10 mouse cellular contexts compared by ENCODE assay signal in the genomic region with DNA sequence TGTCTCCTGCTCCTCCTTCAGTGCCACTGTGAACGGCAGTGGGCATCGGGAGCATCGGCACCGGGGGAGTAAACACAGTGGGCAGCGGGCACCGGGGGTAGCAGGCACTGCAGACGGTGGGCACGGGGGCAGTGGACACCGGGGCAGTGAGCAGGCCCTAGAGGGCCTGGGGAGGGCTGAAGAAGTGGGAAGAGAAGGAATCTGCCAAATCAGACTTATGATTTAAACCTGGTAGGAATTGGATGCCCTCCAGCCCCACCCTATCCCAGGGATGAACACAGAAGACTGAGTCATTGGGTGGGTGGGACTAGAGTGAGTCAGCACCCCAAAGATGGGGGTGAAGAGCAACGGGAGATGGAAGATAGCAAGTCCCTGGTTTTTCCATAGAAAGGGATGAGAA. TPM values are rescaled to one million over a fixed set of nuclear protein-coding genes. Genes with fewer than 3 reads are reported as not detected.
DNase-seq lines count a peak whose midpoint lies in the region; ATAC-seq lines count a peak whose summit lies in the region.
"Had no signal": no experiment of that assay in that cellular context is flagged by ENCODE, and none has a peak within 500 bp of the region (broad histone marks: within the 10 kb centered on the region; RNA-seq: fewer than 3 reads in every experiment).

No protein-coding gene starts in this region.

- H3K9me3 ChIP-seq in hindbrain, embryonic 14.5 days (ENCODE audit: control insufficient read depth, low read length) = no peaks in the 10 kb centered on the region

- DNase-seq in left cerebral cortex, adult 11 months (ENCODE audit: low spot score) = peak; percentile 56
- DNase-seq in left cerebral cortex, postnatal 10 days (ENCODE audit: extremely low spot score in 1 of 2, low spot score in 2 of 2) = no peak
- DNase-seq in adrenal gland, adult 18-20 months (ENCODE audit: low spot score in 2 of 2) = peak; percentile 54 to 63
- peak; percentile 56 to 86 for DNase-seq in frontal cortex, adult 2 months (ENCODE audit: extremely low spot score in 1 of 2, low spot score in 1 of 2)
- DNase-seq in lung, postnatal 25 days (ENCODE audit: low spot score) = peak; percentile 30
- DNase-seq in hindbrain, embryonic 14.5 days (ENCODE audit: low spot score) = no peak
- no peak for DNase-seq in yolk sac, embryonic 10.5 days (ENCODE audit: low spot score)
- DNase-seq in embryo, embryonic 11 days = no peak
- DNase-seq: cerebellum, adult 9-10 months; kidney, adult 18-20 months had no signal

- H3K4me2 ChIP-seq in hindbrain, embryonic 14.5 days (replicated peaks) = no peak overlapping the region

- no peak for ATAC-seq in hindbrain, embryonic 14.5 days (ENCODE audit: low FRiP score)

- H3K4me1 ChIP-seq in hindbrain, embryonic 14.5 days (replicated peaks; ENCODE audit: control insufficient read depth, insufficient read depth, low read length) = no peaks in the 10 kb centered on the region

- H3K36me3 ChIP-seq in hindbrain, embryonic 14.5 days (replicated peaks; ENCODE audit: control insufficient read depth, insufficient read depth) = no peaks in the 10 kb centered on the region

- H3K4me3 ChIP-seq in hindbrain, embryonic 14.5 days (replicated peaks; ENCODE audit: low read length) = no peak overlapping the region

- peaks cover 32% of the 10 kb centered on the region for H3K27me3 ChIP-seq in hindbrain, embryonic 14.5 days (ENCODE audit: control insufficient read depth, insufficient read depth, low read length)

- WGBS in hindbrain, embryonic 14.5 days = 89% methylated on average over 10 of the region's 10 CpGs

- intact Hi-C loops in left cerebral cortex, postnatal 10 days (cut with DNase I) = no loop called here

- no peak overlapping the region for H3K9ac ChIP-seq in hindbrain, embryonic 14.5 days

- H3K27ac ChIP-seq in hindbrain, embryonic 14.5 days = no peak overlapping the region

RNA-seq across cellular contexts. Expression of gene Igfbp6, which starts 1.2 kb away (rescaled TPM):
- 1 to 10 TPM; 3.1 to 4.1 TPM for total RNA-seq in left cerebral cortex, postnatal 10 days (2021)
- 10 to 100 TPM; 45.1 to 66.2 TPM for total RNA-seq in adrenal gland, adult 18-20 months (2021)
- polyA plus RNA-seq in frontal cortex, adult 2 months (2012; rRNA removed) = 46.3 and 51.8 TPM in 2 replicates
- 1.8 and 1.9 TPM in 2 replicates for polyA plus RNA-seq in hindbrain, embryonic 14.5 days (2014; fragmentation: Nextera tagmentation; extraction: Ambion mirVana)

RNA-seq across cellular contexts. Expression of gene Soat2, which starts 5.0 kb away (rescaled TPM):
- under 1 TPM in 1 of 2 experiments, not detected in 1; 0.16 TPM for total RNA-seq in left cerebral cortex, postnatal 10 days (2021)
- under 1 TPM; 0.26 to 0.56 TPM for total RNA-seq in adrenal gland, adult 18-20 months (2021)
- 0.16 and 0.25 TPM in 2 replicates for polyA plus RNA-seq in frontal cortex, adult 2 months (2012; rRNA removed)
- 0.13 TPM in 1 of 2 replicates, not detected in the other for polyA plus RNA-seq in hindbrain, embryonic 14.5 days (2014; fragmentation: Nextera tagmentation; extraction: Ambion mirVana)

RNA-seq across cellular contexts. Expression of gene Spryd3, which starts 9.3 kb away (rescaled TPM):
- 100 to 1,000 TPM; 149 to 150 TPM for total RNA-seq in left cerebral cortex, postnatal 10 days (2021)
- 10 to 100 TPM; 33.0 to 36.9 TPM for total RNA-seq in adrenal gland, adult 18-20 months (2021)
- polyA plus RNA-seq in frontal cortex, adult 2 months (2012; rRNA removed) = 127 and 136 TPM in 2 replicates
- polyA plus RNA-seq in hindbrain, embryonic 14.5 days (2014; fragmentation: Nextera tagmentation; extraction: Ambion mirVana) = 54.8 and 62.4 TPM in 2 replicates

RNA-seq across cellular contexts. Expression of gene Tns2, which starts 45.1 kb away (rescaled TPM):
- total RNA-seq in left cerebral cortex, postnatal 10 days (2021) = 10 to 100 TPM; 12.2 to 13.1 TPM
- total RNA-seq in adrenal gland, adult 18-20 months (2021) = 10 to 100 TPM; 76.9 to 89.5 TPM
- polyA plus RNA-seq in frontal cortex, adult 2 months (2012; rRNA removed) = 28.0 and 29.5 TPM in 2 replicates
- 9.9 and 10.4 TPM in 2 replicates for polyA plus RNA-seq in hindbrain, embryonic 14.5 days (2014; fragmentation: Nextera tagmentation; extraction: Ambion mirVana)

RNA-seq across cellular contexts. Expression of gene Zfp740, which starts 57.7 kb away (rescaled TPM):
- total RNA-seq in left cerebral cortex, postnatal 10 days (2021) = 10 to 100 TPM; 53.2 to 56.7 TPM
- total RNA-seq in adrenal gland, adult 18-20 months (2021) = 10 to 100 TPM; 49.8 to 65.0 TPM
- 52.4 and 62.1 TPM in 2 replicates for polyA plus RNA-seq in frontal cortex, adult 2 months (2012; rRNA removed)
- 45.4 and 47.1 TPM in 2 replicates for polyA plus RNA-seq in hindbrain, embryonic 14.5 days (2014; fragmentation: Nextera tagmentation; extraction: Ambion mirVana)

Comparison
In these comparisons a context has a peak if more than half of its experiments do, and no peak if none do; other contexts are left out.
1. DNase-seq: peak in left cerebral cortex, adult 11 months (single experiment), adrenal gland, adult 18-20 months (2 of 2), frontal cortex, adult 2 months (2 of 2) and lung, postnatal 25 days (single experiment); none in left cerebral cortex, postnatal 10 days (0 of 2), hindbrain, embryonic 14.5 days (single experiment), yolk sac, embryonic 10.5 days (single experiment) and embryo, embryonic 11 days (single experiment).
2. RNA of gene Igfbp6, which starts 1.2 kb away (total RNA-seq): 45.1 to 66.2 TPM in adrenal gland, adult 18-20 months; 3.1 to 4.1 TPM in left cerebral cortex, postnatal 10 days; every median in the first group is over 4 times any median in the second.